Mouse (Mus musculus) cerebellum, adult 2 months (tissue): ENCODE measurements at regions not wholly inside any gene's neighbourhood (a gene's known extent, or its start where the extent isn't known, plus 50 kb on each side); places are given as distances from the start of the nearest gene placed in this dataset.
"Not testable (repeated sequence)": the region's sequence is repeated elsewhere in the genome, so short reads cannot be mapped to it uniquely, and the experiment has no call there.

ENCODE experiments used
- DNase-seq, 2 experiments: peaks; one replicate each; pipeline ENCODE4 v3.0.0; 2021
- H3K27ac ChIP-seq: fragments of 200-500 bp; 2 replicates; pipeline ENCODE4 v1.5.1; 2012; ENCODE audit warnings: low read length, control low read depth, inconsistent platforms; ENCODE audit not compliant: insufficient read depth
- H3K27me3 ChIP-seq: fragments of 200-500 bp; 2 replicates; pipeline ENCODE4 v1.6.1; 2012; ENCODE audit warnings: inconsistent platforms, mild to moderate bottlenecking, low read length, moderate library complexity; ENCODE audit not compliant: control insufficient read depth, insufficient read depth
- H3K4me1 ChIP-seq: fragments of 200-500 bp; 2 replicates; pipeline ENCODE4 v1.6.1; 2011; ENCODE audit warnings: low read length; ENCODE audit not compliant: control insufficient read depth, insufficient read depth
- H3K4me3 ChIP-seq: fragments of 200-500 bp; replicated peaks from 2 replicates; pipeline ENCODE3; 2011; ENCODE audit warnings: mild to moderate bottlenecking, low read depth, low read length, control low read depth; ENCODE audit not compliant: insufficient read depth
- CTCF ChIP-seq: fragments of 200-500 bp; IDR thresholded peaks from 2 replicates; pipeline ENCODE4 v1.5.1; 2011; ENCODE audit warnings: low read depth, mild to moderate bottlenecking, control low read depth, low read length, moderate library complexity, borderline replicate concordance; ENCODE audit not compliant: insufficient read depth
- POLR2A ChIP-seq: fragments of 200-500 bp; IDR thresholded peaks from 2 replicates; pipeline ENCODE4 v1.6.1; 2011; ENCODE audit warnings: low read length, control low read depth, borderline replicate concordance; ENCODE audit not compliant: insufficient read depth
- WGBS: fragments of 180-500 bp; shearing (Covaris S2); methylation state at CpG from one replicate; pipeline ENCODE4 v1.1.7; 2018; 5-methylcytosine and 5-hydroxymethylcytosine counted together

GRCm38 (mm10) chr12:69469004-69469403 is 96.7 kb upstream of the Gm9887 start:
- TF ChIP-seq POLR2A = no peak
- TF ChIP-seq CTCF = no peak
- no peak overlapping the region for H3K4me3 ChIP-seq
- no peak overlapping the region for H3K27ac ChIP-seq
- H3K27me3 ChIP-seq = no peaks in the 10 kb centered on the region
- WGBS = 94% methylated on average over 6 of the region's 6 CpGs
- no peak for DNase-seq
- H3K4me1 ChIP-seq = peaks cover 4% of the 10 kb centered on the region

DNA sequence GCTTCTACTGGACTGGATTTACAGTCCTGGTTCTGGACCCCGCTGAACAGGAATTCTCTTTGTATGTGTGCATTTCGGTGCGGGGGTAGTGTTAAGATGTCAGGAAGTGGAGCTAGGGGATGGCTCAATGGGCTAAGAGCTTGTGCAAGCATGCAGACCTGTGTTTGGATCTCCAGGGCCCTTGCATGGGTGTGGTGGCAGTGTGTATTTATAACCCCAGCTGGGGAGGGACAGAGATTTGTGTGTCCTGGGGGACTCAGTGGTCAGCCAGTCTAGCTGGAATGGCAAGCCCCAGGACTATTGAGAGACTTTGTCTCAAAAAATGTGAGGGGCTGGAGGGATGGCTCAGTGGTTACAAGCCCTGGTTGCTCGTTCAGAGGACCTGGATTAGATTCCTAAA is 95.1 kb upstream of the Gm9887 start:
- TF ChIP-seq CTCF (no peak), POLR2A (no peak)
- H3K27ac ChIP-seq = no peak overlapping the region
- H3K27me3 ChIP-seq = no peaks in the 10 kb centered on the region
- H3K4me1 ChIP-seq = no peaks in the 10 kb centered on the region
- 83% methylated on average over 4 of the region's 4 CpGs for WGBS
- no peak for DNase-seq
- no peak overlapping the region for H3K4me3 ChIP-seq

DNA sequence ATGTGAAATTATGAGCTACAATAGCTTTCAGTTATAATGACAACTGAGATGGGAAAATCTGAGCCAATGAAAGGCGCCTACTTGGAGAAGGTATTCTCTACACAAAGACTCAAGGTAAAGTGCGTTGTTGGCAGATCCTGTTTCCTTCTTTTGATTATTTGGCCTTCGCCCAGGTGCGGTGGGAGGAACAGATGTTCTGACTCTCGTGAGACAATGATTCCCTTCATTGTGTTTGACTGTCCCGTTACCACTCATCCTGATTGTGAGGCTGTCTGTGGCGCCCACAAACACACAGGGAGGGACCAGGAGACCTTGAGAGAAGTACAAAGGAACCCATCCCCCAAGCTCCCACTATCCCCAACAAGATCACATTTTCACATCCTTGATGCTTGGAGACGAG is 92.6 kb upstream of the Gm9887 start:
- TF ChIP-seq POLR2A (no peak), CTCF (no peak)
- H3K27me3 ChIP-seq = no peaks in the 10 kb centered on the region
- no peaks in the 10 kb centered on the region for H3K4me1 ChIP-seq
- no peak overlapping the region for H3K27ac ChIP-seq
- 72% methylated on average over 8 of the region's 8 CpGs for WGBS
- DNase-seq = no peak
- no peak overlapping the region for H3K4me3 ChIP-seq

DNA sequence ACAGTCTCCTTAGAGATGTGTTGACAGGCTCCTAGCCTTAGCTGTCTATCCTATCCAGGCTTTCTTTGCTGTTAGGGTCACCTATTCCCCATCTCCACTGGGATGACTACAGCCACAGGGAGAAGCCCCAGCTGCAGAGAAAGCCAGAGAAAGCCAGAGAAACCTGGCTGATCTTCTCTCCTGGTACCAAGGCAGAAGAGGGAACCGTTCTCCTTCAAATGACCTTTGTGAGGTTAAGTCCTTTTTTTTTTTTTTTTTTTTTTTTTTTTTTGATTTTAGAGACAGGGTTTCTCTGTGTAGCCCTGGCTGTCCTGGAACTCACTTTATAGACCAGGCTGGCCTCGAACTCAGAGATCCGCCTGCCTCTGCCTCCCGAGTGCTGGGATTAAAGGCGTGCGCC is 91.1 kb upstream of the Gm9887 start:
- H3K4me3 ChIP-seq, H3K27ac ChIP-seq, DNase-seq, H3K4me1 ChIP-seq, H3K27me3 ChIP-seq: not testable (repeated sequence)
- WGBS = 95% methylated on average over 6 of the region's 6 CpGs

DNA sequence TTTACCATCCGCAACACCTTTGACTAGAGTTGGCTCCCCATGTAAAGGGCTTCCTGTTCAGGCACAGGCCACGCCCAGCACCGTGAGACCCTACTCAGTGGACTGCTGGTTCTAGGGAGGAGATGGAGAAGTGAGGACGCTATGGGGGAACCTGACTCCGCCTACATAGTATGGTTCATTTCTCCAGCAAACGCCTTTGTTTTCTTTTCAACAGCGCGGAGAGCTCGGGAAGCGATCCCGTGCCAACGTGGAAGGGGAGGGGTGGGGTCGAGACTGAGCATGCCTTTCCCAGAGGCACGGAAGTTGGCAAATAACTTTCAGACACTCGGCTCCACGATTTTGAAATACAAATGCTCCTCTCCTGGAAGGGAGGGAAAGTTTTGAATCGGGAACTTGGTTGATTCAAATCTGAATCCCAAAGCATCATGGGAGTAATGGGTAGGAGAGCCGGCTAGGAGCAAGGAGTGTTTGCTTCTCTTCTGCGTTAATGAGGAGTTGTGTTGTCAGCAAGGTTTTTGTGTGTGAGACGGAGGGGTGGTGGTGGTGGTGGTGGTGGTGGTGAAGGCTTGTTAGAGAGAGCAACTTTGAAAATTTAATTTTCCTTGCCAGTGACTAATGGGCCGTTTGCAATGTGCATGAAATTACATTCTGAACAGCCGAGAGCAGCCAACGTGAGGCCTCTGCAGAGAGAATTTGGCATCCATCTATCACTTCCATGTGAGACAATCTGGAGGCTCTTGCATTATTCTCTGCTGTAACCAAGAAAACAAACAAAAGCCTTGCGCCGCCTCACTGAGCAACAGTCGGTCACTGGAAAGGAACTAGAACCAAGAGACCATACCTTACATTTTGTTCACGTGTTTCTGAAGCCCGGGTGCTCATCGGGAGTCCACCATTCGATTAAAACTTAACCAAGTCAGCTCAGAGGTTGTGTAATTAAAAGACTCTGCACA is 89.9 kb upstream of the Gm9887 start:
- DNase-seq = peak; percentile 42 to 46
- 4% methylated on average over 30 of the region's 30 CpGs for WGBS

GRCm38 (mm10) chr12:69460552-69461079 is 88.4 kb upstream of the Gm9887 start:
- Histone ChIP-seq H3K27me3 (no peaks in the 10 kb centered on the region), H3K4me1 (peaks cover 29% of the 10 kb centered on the region), H3K27ac (no peak overlapping the region), H3K4me3 (no peak overlapping the region)
- no peak for TF ChIP-seq CTCF
- TF ChIP-seq POLR2A = no peak
- 84% methylated on average over 3 of the region's 3 CpGs for WGBS
- DNase-seq = no peak

More for the DNA sequence above, 89.9 kb upstream of the Gm9887 start:
- Histone ChIP-seq H3K27me3 (no peaks in the 10 kb centered on the region), H3K27ac (no peak overlapping the region), H3K4me1 (peaks cover 18% of the 10 kb centered on the region), H3K4me3 (peak overlapping the region; percentile 54)
- TF ChIP-seq POLR2A (no peak), CTCF (no peak)

GRCm38 (mm10) chr12:69458170-69458841 is 86.0 kb upstream of the Gm9887 start:
- DNase-seq = peak; percentile 62 to 75
- Histone ChIP-seq H3K27ac (peak overlapping the region; percentile 83), H3K4me3 (no peak overlapping the region), H3K27me3 (no peaks in the 10 kb centered on the region), H3K4me1 (peaks cover 29% of the 10 kb centered on the region)
- no peak for TF ChIP-seq CTCF
- 0 out of 2 replicates have a peak, but pooled peaks have one; percentile 21 for TF ChIP-seq POLR2A
- 9% methylated on average over 14 of the region's 14 CpGs for WGBS
